Mouse (Mus musculus) mouse trophoblast stem cell (cell line): Measurements from ENCODE around the gene Igsf10.
"Not testable (repeated sequence)": the region's sequence is repeated elsewhere in the genome, so short reads cannot be mapped to it uniquely, and the experiment has no call there.

Source experiments
- in situ Hi-C, 2 experiments: fragments of 300-500 bp; cut with MseI, MboI; formaldehyde crosslinking; loops; 2 replicates in 1 of 2; 3 replicates in 1 of 2; pipeline ENCODE4 v1.15.1; 2025

The Igsf10 gene

GRCm38 (mm10) chr3:59344065-59344905, at the start of gene Igsf10:
TSS of gene Igsf10 (minus strand) at chr3:59344394.
- in situ Hi-C loops: no loop called here

GRCm38 (mm10) chr3:59385553-59385952, 41.4 kb upstream of the Igsf10 start:
- in situ Hi-C loops: no loop called here

GRCm38 (mm10) chr3:59385000-59385399, 40.8 kb upstream of the Igsf10 start:
- in situ Hi-C loops: no loop called here

- in situ Hi-C loops: no loop called here
Measured at GRCm38 (mm10) chr3:59384321-59384720, 40.1 kb upstream of the Igsf10 start.

GRCm38 (mm10) chr3:59378791-59379190, 34.6 kb upstream of the Igsf10 start:
- in situ Hi-C loops: not testable (repeated sequence)

DNA sequence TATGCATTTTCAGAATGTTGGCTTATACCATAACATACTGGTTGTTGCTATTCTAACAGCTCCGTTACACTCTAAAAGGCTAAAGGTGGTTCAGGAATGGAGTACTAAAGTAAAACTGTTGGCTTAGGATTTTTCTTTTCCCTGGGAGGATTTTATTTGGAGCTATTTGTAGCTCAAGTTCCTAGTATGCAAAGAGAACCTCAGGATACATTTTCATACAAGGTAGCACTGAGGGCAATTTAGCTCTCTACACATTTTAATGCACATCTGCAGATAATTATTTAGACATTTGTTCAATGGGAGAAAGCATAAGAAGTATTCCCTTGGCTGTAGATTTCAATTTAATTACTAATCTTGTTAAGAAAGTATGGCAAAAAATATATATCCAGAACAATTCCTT, 17.7 kb upstream of the Igsf10 start:
- in situ Hi-C loops: no loop called here

DNA sequence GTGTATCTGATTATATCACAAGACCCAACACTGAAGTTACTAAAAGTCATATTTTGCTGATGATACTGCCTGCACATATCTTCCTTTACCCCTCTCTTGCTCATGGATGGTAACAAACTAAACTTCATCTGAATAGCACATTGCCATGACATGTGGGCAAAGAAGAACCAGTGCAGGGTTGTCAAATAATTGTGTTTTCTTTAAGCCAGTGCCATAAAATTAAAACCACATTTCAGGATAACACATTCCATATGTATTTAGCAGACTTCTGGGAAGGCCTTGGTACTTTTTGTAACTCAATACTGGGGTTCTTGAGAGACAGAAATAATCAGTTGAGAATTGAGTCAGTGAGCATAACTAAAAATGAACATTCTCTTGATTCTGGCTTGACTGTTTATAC, 15.9 kb upstream of the Igsf10 start:
- in situ Hi-C loops: no loop called here

DNA sequence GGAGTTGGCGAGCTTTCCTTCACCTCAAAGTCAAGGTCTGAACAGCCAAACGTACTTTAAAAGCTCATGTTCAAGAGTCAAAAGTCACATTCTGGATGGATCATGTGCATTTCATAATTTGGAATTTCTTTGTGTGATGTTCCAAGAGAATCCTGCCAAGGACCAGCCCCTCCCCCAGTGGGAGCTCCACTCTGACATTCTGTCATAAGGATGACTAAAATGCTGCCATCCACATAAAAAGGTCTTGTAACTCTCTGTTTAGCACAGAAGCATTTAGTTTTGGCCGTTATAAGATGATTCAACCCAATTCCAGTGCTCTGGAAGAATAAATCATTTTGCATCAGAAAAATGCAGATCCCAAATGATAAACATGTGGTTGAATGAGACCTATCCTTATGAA, 10.0 kb upstream of the Igsf10 start:
- in situ Hi-C loops: no loop called here

GRCm38 (mm10) chr3:59351768-59352167, 7.6 kb upstream of the Igsf10 start:
- in situ Hi-C loops: no loop called here

GRCm38 (mm10) chr3:59343026-59343425, 1.2 kb downstream of the Igsf10 start:
- in situ Hi-C loops: no loop called here

DNA sequence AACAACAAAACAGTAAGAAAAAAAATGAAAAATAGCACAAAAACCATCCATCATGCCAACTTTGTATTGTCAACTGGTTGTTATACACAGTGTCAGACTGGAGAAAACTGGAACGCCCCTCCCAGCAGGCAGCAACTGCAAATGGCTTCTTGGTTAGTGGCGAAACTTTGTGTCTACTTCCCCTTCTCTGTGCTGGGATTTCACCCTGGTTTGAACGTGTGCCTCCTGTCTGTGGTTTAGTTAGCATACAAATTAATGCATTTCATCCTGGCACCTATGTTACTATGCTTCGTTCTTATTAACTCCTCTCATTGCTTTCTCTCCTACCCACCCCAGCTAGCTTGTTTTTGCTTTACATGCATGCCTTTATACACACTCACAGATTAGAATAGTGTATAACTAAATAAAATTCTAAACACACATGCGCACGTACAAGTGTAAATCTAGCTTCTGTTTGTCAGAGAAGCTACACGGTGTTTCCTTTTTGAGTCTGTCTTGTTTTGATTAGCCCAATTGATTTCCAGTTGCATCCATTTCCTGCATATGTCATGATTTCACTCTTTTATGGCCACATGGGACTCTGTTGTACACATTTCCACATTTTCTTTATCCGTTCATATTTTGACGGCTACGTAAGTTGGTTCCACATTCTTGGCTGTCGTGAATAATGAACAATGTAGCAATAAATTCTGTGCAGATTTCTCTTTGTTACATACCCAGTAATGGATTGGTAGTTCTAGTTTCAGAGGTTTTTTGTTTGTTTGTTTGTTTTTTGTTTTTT, 2.4 kb downstream of the Igsf10 start:
- in situ Hi-C loops: no loop called here

DNA sequence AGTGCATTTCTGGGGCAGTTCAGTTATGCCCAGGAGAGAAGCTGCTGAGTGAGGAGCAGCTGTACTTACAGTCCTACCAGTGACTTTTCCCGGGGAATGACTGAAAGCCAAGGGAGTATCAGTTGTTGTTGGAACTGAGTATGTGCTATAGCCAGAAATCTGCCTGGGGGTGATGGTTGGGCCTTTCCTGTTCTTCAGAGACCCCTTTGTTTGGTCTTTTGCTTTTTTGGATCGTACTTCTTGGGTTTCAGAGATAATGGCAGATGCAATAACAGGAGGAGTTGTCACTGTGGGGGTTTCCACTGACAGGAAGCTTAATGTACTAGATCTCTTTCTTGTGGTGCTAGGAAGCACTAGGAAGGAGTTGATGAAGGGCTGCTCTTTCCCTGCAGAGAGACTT, 15.7 kb downstream of the Igsf10 start:
- in situ Hi-C loops: loop anchor here in 1 of 2 experiments (10.0 kb wide), 1 partner anchor 416 kb away; no protein-coding TSS in a partner anchor

- in situ Hi-C loops: loop anchor here in 1 of 2 experiments (10.0 kb wide), 1 partner anchor 423 kb away; no protein-coding TSS in a partner anchor
Measured at GRCm38 (mm10) chr3:59321278-59321876, 22.8 kb downstream of the Igsf10 start.

DNA sequence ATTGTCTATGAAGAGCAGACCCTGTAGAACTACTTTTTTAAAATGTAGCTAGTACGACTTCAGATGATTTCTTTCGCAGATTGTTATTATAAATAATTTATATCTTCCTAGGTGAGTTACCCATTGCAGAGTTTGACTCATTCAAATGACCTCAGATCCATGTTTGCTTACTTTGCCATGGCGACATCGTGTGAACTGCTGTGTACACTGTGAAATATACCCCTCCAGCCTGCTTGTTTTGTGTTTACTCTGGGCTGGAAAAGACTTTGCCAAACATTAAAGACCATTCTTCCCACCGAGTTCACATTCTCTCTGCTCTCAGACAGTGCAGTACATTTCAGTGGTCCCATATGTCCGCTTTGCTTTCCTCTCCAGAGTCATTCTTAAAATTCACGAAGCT, 28.1 kb downstream of the Igsf10 start:
- in situ Hi-C loops: no loop called here

GRCm38 (mm10) chr3:59312610-59313009, 31.6 kb downstream of the Igsf10 start:
- in situ Hi-C loops: no loop called here

DNA sequence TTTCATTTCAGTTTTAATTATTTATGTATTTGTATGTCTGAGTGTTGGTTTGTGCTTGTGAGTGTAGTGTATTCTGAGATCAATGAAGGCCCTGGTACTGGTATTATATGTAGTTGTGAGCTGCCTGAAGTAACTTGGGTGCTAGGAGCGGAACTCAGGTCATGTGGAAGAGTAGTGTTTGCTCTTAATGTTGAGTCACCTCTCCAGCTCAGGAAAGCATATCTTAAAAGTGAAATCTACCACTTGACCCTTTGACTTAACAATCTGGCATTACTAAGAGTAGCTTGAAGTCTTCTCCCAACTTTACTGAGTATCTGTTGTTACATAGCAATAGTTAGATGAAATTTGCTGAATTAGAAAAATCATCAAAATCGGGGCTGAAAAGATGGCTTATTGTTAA, 38.7 kb downstream of the Igsf10 start:
- in situ Hi-C loops: no loop called here

DNA sequence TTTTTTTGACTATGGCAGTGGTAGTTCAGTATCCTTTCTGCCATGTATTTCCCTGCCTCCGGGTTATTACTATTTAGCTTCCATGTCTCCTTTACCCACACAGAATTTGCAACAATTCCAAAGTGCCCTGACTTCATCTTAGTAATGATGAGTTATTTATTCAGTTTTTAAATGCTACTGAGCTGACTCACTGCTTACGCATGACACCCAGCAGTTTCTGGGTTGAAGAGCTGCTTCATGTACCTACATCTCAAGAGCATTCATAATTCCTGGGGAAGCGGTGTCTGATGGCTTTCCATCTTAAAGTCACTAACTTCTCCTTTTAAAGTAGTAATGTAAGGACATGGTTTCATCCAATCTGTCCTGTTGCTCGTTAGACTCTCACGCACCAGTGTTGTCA, 39.2 kb downstream of the Igsf10 start:
- in situ Hi-C loops: no loop called here

- in situ Hi-C loops: no loop called here
Measured at GRCm38 (mm10) chr3:59297653-59298052, 46.5 kb downstream of the Igsf10 start.

DNA sequence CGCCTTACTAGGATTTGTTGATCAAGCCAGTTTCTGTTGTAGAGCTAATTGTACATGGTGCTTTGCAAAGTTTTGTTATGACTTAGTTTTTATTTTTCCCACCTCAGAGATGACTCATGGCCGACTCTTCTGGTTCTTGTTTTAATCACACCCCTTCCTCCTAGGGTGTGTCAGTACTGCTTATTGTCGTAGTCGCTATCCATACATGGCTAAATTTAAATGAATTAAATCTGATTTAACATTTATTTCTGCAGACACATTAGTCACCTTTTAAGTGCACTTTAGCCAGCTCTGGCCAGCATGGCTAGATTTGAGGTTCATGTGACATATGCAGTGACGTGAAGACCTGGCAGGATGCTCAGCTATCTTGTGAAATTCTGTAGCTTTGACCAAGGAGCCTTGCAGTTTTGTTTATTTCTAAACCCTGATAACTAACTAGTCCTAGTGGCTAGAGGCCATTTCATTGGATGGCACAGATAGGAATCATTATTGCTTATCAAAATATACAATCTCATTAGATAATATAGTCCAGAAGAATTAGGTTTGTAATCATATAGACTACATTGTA, 47.5 kb downstream of the Igsf10 start:
- in situ Hi-C loops: no loop called here

GRCm38 (mm10) chr3:59295699-59296562, 48.3 kb downstream of the Igsf10 start:
- in situ Hi-C loops: no loop called here
